Mouse (Mus musculus): ENCODE data around the gene Hacl1. TPM values are rescaled to one million over a fixed set of nuclear protein-coding genes. Genes with fewer than 3 reads are reported as not detected.

Gene Hacl1
- polyA plus RNA-seq, 1 experiment from 2014 or later = 19.9 TPM

- Histone ChIP-seq H3K27me3 (replicated peaks; ENCODE audit: control insufficient read depth, insufficient read depth, low read length) (no peaks in the 10 kb centered on the region), H3K36me3 (ENCODE audit: control insufficient read depth, insufficient read depth, low read length) (peaks cover 7% of the 10 kb centered on the region; the same call in 1 of the 2 replicates), H3K4me2 (ENCODE audit: low read depth, low read length) (no peak overlapping the region), H3K9ac (ENCODE audit: low read depth, low read length) (no peak overlapping the region), H3K27ac (ENCODE audit: low read length) (peak overlapping the region; percentile 99), H3K4me1 (ENCODE audit: control insufficient read depth, insufficient read depth, low read length) (peaks cover 57% of the 10 kb centered on the region), H3K9me3 (ENCODE audit: control insufficient read depth, low read length) (no peaks in the 10 kb centered on the region), H3K4me3 (ENCODE audit: low read length) (no peak overlapping the region)
- 82% methylated on average over 13 of the region's 13 CpGs for WGBS
- no peak for ATAC-seq
Observed at GRCm38 (mm10) chr14:31663376-31664099, 22.5 kb upstream of the Hacl1 start.

GRCm38 (mm10) chr14:31662555-31663211, 21.6 kb upstream of the Hacl1 start:
- H3K9ac ChIP-seq (ENCODE audit: low read depth, low read length) = peak overlapping the region; percentile 67
- peak; percentile 14 for ATAC-seq
- 30% methylated on average over 9 of the region's 9 CpGs for WGBS
- H3K9me3 ChIP-seq (ENCODE audit: control insufficient read depth, low read length) = no peaks in the 10 kb centered on the region
- H3K36me3 ChIP-seq (ENCODE audit: control insufficient read depth, insufficient read depth, low read length) = peaks cover 7% of the 10 kb centered on the region; the same call in 1 of the 2 replicates
- H3K4me3 ChIP-seq (ENCODE audit: low read length) = peak overlapping the region; percentile 47; the same call in 1 of the 2 replicates
- H3K4me2 ChIP-seq (ENCODE audit: low read depth, low read length) = peak overlapping the region; percentile 64
- H3K27me3 ChIP-seq (replicated peaks; ENCODE audit: control insufficient read depth, insufficient read depth, low read length) = no peaks in the 10 kb centered on the region
- H3K4me1 ChIP-seq (ENCODE audit: control insufficient read depth, insufficient read depth, low read length) = peaks cover 57% of the 10 kb centered on the region
- H3K27ac ChIP-seq (ENCODE audit: low read length) = peak overlapping the region; percentile 99

- peak; percentile 92 for ATAC-seq
- Histone ChIP-seq H3K4me2 (ENCODE audit: low read depth, low read length) (peak overlapping the region; percentile 64), H3K4me3 (ENCODE audit: low read length) (peak overlapping the region; percentile 47), H3K27ac (ENCODE audit: low read length) (peak overlapping the region; percentile 99), H3K4me1 (ENCODE audit: control insufficient read depth, insufficient read depth, low read length) (peaks cover 63% of the 10 kb centered on the region), H3K27me3 (replicated peaks; ENCODE audit: control insufficient read depth, insufficient read depth, low read length) (no peaks in the 10 kb centered on the region), H3K9me3 (ENCODE audit: control insufficient read depth, low read length) (no peaks in the 10 kb centered on the region), H3K9ac (ENCODE audit: low read depth, low read length) (peak overlapping the region; percentile 67), H3K36me3 (ENCODE audit: control insufficient read depth, insufficient read depth, low read length) (no peaks in the 10 kb centered on the region)
- WGBS = 2% methylated on average over 44 of the region's 44 CpGs
Observed at GRCm38 (mm10) chr14:31661671-31662554, 20.8 kb upstream of the Hacl1 start.

DNA sequence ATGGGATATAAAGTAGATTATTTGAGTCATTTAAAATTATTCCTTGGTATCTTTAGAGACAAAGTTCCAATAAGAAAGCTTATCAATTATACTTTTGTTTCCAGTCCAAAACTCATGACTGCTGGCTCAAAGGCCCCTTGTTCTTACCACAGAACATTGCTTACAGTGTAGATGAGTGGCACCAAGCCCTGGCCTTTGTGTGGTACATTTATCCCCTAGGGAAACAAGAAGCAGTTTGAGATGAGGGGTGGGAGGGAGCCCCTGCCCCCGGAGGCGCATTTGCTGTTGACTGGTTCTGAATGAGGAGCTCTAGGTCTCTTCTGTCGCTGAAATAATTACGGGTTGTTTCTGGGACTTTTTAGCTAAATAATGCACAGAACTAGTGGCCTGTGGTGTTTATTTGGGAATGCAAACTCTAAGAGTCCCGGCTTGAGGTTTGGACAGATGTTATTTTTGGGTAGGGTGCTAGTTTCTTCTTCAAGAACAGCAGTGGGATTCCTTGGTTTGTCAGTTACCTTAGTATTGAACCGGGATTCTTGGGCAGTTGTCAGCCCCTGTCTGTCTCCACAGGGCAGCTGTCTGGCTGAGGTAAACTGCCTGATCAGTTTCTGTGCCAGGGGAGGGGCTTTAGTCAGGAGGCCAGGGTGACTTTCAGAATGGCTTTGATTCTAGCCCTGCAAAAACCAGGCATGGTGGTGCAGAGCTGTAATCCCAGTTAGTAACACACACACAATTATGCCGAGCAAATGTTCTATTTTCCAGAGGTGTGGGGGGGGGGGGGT, 19.4 kb upstream of the Hacl1 start:
- no peaks in the 10 kb centered on the region for H3K36me3 ChIP-seq (ENCODE audit: control insufficient read depth, insufficient read depth, low read length)
- peaks cover 60% of the 10 kb centered on the region for H3K4me1 ChIP-seq (ENCODE audit: control insufficient read depth, insufficient read depth, low read length)
- ATAC-seq = no peak
- peak overlapping the region; percentile 74 for H3K27ac ChIP-seq (ENCODE audit: low read length)
- no peak overlapping the region for H3K4me2 ChIP-seq (ENCODE audit: low read depth, low read length)
- 55% methylated on average over 7 of the region's 7 CpGs for WGBS
- H3K4me3 ChIP-seq (ENCODE audit: low read length) = no peak overlapping the region
- H3K27me3 ChIP-seq (replicated peaks; ENCODE audit: control insufficient read depth, insufficient read depth, low read length) = no peaks in the 10 kb centered on the region
- H3K9ac ChIP-seq (ENCODE audit: low read depth, low read length) = no peak overlapping the region
- no peaks in the 10 kb centered on the region for H3K9me3 ChIP-seq (ENCODE audit: control insufficient read depth, low read length)

GRCm38 (mm10) chr14:31659501-31660181, 18.6 kb upstream of the Hacl1 start:
- peak overlapping the region; percentile 74 for H3K27ac ChIP-seq (ENCODE audit: low read length)
- no peaks in the 10 kb centered on the region for H3K9me3 ChIP-seq (ENCODE audit: control insufficient read depth, low read length)
- no peak overlapping the region for H3K4me2 ChIP-seq (ENCODE audit: low read depth, low read length)
- H3K9ac ChIP-seq (ENCODE audit: low read depth, low read length) = 0 out of 2 replicates have a peak overlapping the region, but pooled peaks have one; percentile 2
- peaks cover 52% of the 10 kb centered on the region for H3K4me1 ChIP-seq (ENCODE audit: control insufficient read depth, insufficient read depth, low read length)
- H3K36me3 ChIP-seq (ENCODE audit: control insufficient read depth, insufficient read depth, low read length) = no peaks in the 10 kb centered on the region
- 0 out of 2 replicates have a peak, but pooled peaks have one; percentile 5 for ATAC-seq
- H3K27me3 ChIP-seq (replicated peaks; ENCODE audit: control insufficient read depth, insufficient read depth, low read length) = no peaks in the 10 kb centered on the region
- no peak overlapping the region for H3K4me3 ChIP-seq (ENCODE audit: low read length)
- 49% methylated on average over 10 of the region's 10 CpGs for WGBS

GRCm38 (mm10) chr14:31658126-31658680, 17.1 kb upstream of the Hacl1 start:
- Histone ChIP-seq H3K27me3 (replicated peaks; ENCODE audit: control insufficient read depth, insufficient read depth, low read length) (no peaks in the 10 kb centered on the region), H3K9me3 (ENCODE audit: control insufficient read depth, low read length) (no peaks in the 10 kb centered on the region), H3K36me3 (ENCODE audit: control insufficient read depth, insufficient read depth, low read length) (no peaks in the 10 kb centered on the region), H3K4me2 (ENCODE audit: low read depth, low read length) (no peak overlapping the region), H3K9ac (ENCODE audit: low read depth, low read length) (no peak overlapping the region), H3K4me1 (ENCODE audit: control insufficient read depth, insufficient read depth, low read length) (peaks cover 40% of the 10 kb centered on the region), H3K4me3 (ENCODE audit: low read length) (no peak overlapping the region), H3K27ac (ENCODE audit: low read length) (no peak overlapping the region)
- ATAC-seq = no peak
- 89% methylated on average over 8 of the region's 8 CpGs for WGBS

DNA sequence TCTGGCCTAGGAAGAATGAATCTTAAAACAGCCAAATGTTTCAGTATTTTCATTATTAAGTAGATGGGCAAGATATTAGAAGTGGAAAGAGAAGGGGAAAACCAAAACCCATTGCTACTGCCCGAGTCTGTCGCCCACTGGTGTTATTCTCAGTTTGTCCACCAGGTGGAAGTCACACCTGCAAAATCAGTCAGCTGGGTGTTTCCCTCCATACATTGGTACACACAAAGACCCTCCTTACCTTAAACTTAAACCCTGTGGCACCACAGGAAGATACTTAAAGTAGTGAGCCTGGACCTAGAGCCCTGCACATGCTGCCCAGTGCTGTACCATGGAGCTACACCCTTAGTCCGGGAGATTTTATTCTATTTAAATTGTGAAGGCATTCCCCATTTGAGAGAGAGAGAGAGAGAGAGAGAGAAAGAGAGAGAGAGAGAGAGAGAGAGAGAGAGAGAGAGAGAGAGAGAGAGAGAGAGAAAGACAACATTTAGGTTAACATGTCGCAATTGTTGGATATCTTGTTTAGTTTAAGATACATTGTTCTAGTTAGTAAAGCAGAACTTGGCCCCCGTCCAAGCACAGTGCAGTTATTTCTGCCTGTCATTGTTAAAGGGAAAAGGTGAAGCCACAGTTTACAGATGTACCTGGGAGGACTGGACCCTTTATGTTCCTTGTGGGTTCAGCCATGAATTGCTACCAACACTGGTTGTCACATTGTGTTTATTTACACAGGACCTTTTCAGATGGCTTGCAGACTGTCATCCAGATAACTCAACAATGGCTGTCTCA, 16.0 kb upstream of the Hacl1 start:
- ATAC-seq = 0 out of 2 replicates have a peak, but pooled peaks have one; percentile 9
- H3K36me3 ChIP-seq (ENCODE audit: control insufficient read depth, insufficient read depth, low read length) = no peaks in the 10 kb centered on the region
- no peak overlapping the region for H3K4me3 ChIP-seq (ENCODE audit: low read length)
- no peak overlapping the region for H3K4me2 ChIP-seq (ENCODE audit: low read depth, low read length)
- H3K9me3 ChIP-seq (ENCODE audit: control insufficient read depth, low read length) = no peaks in the 10 kb centered on the region
- 0 out of 2 replicates have a peak overlapping the region, but pooled peaks have one; percentile 19 for H3K27ac ChIP-seq (ENCODE audit: low read length)
- no peaks in the 10 kb centered on the region for H3K27me3 ChIP-seq (replicated peaks; ENCODE audit: control insufficient read depth, insufficient read depth, low read length)
- peaks cover 28% of the 10 kb centered on the region for H3K4me1 ChIP-seq (ENCODE audit: control insufficient read depth, insufficient read depth, low read length)
- H3K9ac ChIP-seq (ENCODE audit: low read depth, low read length) = no peak overlapping the region
- 23% methylated on average over 5 of the region's 5 CpGs for WGBS
